Mouse (Mus musculus) frontal cortex, postnatal 14 days (tissue): Measurements from ENCODE around the gene Gm5485.

Experiments used
- DNase-seq, 2 experiments: peaks; one replicate each; pipeline ENCODE4 v3.0.0; 2022; ENCODE audit warnings: low spot score in 2 of 2

The Gm5485 gene

DNA sequence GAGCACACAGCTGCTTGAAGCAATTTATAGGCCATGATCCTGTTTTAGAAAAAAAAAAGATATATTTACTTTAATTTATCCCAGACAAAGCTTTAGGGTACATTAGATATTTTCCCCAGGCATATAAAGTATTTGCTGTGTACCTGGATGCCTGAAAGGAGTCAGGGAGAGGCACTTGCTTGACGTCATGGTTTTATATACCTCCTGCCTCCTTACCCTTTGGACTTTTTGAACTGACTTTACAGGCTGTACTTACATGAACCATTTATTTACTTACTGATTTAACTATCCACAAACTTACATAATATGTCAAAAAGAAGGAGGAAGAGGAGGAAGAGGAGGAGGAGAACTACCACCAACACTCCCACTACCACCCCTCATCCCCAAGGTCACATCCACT is at the start of gene Gm5485:
Gene Gm5485, minus strand, starts transcription at position 171 of the 400 bp plus-strand sequence.
- no peak for DNase-seq

DNA sequence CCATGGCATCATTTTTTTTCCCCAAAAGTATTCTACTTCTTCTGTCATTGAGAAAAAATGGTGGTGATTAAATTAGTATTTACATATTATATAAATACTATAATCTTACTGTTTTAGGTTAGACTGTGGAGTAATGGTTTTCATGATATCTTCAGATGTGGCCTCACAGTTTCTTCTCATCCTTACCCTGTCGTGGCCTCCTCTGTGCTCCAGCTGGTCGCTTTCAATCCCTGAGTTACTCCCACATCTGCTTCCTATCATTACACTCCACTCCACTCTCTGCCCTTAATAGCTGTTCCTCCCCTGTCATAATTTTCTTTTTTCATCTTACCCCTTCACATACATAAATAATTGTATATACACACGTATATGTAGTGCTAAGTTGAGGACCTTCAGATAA is 41.0 kb upstream of the Gm5485 start:
- DNase-seq: no peak

GRCm38 (mm10) chr16:48446161-48446925 is 34.1 kb upstream of the Gm5485 start:
- DNase-seq: no peak

DNA sequence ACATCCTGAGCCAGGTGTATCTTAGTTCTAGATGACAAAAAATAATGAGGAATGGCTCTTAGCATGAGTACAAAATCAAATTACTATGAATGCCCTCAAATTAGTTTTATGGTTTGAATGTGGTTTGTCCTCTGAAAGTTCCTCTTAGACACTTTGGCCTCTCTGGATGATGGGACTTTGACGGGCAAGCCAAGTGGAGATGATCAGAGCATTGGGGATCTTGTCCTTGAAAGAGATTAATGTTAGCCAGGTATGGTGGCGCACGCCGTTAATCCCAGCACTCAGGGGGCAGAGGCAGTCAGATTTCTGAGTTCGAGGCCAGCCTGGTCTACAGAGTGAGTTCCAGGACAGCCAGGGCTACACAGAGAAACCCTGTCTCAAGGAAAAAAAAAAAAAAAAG is 32.4 kb upstream of the Gm5485 start:
- no peak for DNase-seq

GRCm38 (mm10) chr16:48437476-48437875 is 25.3 kb upstream of the Gm5485 start:
- no peak for DNase-seq

- DNase-seq: no peak
Measured at GRCm38 (mm10) chr16:48435454-48435853, 23.2 kb upstream of the Gm5485 start.

- DNase-seq: no peak
Measured at GRCm38 (mm10) chr16:48431027-48431426, 18.8 kb upstream of the Gm5485 start, which contains the start of gene Morc1. Gene Morc1, plus strand, starts transcription at chr16:48431237.

- DNase-seq: no peak
Measured at GRCm38 (mm10) chr16:48429427-48429826, 17.2 kb upstream of the Gm5485 start.

- DNase-seq: no peak
Measured at GRCm38 (mm10) chr16:48424069-48424468, 11.9 kb upstream of the Gm5485 start.

DNA sequence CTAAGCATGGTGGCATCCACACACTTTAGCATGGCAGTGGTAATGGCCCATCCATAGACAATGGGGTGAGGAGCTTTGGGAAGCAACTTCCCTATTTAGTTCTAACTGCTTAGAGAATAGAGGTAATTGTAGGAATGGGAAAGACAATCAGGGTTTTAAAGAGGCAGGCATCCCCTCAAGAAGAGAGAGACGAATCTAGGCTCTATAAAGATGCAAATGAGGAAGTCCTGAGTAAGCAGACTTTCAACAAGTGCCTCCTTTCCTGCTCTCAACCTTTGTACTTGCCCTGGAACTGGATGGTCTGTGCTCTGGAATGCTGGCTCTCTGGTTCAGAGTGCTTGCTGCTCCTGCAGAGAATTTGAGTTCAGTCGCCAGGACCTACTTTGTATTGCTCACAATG is 10.3 kb upstream of the Gm5485 start:
- no peak for DNase-seq

DNA sequence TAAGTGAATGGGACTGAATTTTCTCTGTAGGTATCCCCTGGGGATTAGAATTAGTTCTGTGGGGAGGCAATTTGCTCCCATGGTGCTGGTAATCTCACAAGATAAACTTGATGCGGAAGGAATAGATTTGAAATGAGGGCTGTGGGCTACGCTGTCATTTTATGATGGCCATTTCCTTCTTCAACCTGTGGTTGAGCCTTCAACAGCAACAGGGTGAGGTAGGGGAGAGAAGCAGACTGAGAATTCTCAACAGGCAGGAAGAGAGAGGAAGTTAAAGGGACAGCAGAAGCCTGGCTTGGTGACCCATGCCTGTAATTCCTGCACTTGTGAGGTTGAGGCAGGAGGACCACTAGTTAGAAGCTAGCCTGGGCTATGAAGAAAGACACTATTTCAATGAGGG is 6.8 kb upstream of the Gm5485 start:
- DNase-seq: no peak

- no peak for DNase-seq
Measured at GRCm38 (mm10) chr16:48418557-48418956, 6.3 kb upstream of the Gm5485 start.

DNA sequence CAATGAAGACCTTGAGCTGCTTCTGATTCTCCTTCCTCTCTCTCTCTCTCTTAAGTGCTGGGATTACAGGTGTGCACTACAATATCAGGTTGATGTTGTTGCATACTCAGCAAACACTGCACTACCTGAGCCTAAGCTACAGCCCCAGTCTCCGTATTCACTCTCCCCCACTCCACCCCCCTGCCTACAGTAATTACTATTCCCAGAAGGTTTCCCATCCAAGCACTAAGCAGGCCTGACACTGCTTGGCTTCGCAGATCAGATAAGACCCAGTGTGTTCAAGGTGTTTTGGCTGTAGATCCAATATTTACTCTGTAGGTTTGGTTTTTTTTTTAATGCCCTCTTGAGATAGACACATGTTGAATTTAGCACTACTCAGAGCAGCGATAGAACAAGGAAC is 2.1 kb downstream of the Gm5485 start:
- DNase-seq: no peak

DNA sequence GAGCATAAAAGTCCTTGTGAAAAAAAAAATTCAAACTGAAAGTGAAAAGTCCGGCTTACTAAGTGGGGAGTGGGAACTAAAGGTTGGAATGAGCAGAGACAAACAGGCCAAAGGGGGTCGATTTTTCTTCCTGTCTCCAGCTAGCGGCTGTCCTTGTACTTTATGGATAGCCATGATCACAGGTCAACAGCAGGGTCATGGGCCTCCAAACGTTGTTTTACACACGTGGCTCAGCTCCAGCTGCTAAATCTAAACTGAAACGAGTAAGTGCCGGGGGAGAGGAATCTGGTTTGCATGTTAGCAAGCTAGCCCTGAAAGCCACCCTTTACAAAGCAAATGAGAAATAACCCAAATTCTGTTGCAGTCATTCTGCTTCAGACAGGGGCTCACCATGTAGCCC is 2.6 kb downstream of the Gm5485 start:
- no peak for DNase-seq

GRCm38 (mm10) chr16:48405674-48406403 is 6.4 kb downstream of the Gm5485 start:
- DNase-seq: no peak

DNA sequence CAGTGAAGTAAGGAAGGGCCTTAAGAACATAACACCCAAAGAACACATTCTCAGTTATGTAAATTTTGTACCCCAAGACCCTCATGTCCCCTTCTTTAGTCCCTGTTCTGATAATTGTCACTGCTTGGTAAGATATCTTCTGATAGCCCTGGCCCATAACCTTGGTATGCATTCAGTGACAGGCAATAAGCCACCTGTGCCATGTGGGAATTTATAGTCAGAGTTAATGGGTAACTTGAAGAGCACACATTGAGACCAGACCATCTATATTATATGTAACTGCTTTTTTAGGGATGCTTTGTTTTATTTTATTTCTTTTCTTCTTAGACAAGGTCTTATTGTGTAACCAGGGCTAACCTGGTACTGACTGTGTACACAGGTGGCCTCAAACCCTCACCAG is 8.2 kb downstream of the Gm5485 start:
- DNase-seq: no peak

DNA sequence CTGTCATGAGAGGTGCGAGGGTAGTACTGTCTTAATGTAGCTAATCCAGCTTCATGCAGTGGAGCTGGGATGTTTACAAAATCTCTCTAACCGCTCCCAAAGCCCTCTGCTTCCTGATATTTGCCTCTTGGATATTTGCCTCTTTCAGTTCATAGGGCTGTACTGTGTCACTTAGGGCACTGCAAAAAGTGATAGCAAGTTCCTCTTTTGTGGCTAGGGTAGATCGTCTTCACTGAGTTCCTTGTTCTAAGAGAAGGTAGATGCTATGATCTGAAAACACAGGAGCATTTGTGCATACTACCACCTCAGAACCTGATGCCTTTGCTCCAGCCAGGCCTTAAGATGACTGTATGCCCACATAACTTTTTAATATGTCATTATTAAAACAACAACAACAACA is 8.8 kb downstream of the Gm5485 start:
- DNase-seq: no peak

- no peak for DNase-seq
Measured at GRCm38 (mm10) chr16:48402963-48403362, 9.3 kb downstream of the Gm5485 start.

DNA sequence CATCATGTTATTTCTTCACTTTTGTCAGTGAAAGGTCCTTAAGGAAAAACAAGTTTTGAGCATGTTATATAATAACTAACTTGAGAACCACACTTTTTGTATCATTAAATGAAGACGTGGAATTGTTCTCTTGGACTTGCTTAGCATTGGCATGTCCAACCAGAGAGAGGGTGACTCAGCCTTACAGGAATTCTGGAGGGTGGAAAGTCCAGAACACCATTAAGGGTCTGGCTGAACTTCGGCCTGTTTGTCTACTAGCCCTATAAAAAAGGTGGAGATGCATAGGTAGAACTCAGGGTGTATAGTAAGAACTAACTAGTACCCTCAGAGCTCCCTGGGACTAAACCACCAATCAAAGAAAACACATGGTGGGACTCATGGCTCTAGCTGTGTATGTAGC is 16.9 kb downstream of the Gm5485 start:
- DNase-seq: no peak

DNA sequence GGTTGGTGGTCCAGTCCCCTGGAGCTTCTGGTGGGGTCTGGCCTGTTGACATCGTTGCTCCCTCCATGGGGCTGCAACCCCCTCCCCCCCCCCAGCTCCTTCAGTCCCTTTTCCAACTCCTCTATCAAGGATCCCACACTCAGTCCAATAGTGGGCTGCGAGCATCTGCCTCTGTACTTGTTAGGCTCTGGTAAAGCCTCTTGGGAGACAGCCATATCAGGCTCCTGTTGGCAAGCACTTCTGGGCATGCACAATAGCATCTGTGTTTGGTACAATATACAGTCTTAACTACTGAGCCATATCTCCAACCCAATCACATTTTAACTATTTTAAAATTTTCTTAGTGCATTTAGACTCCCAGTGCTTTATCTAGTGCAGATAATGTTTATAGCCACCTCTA is 25.2 kb downstream of the Gm5485 start:
- DNase-seq: no peak

- DNase-seq: no peak
Measured at GRCm38 (mm10) chr16:48383582-48384257, 28.5 kb downstream of the Gm5485 start.

GRCm38 (mm10) chr16:48373711-48374485 is 38.3 kb downstream of the Gm5485 start:
- no peak for DNase-seq
